Mouse (Mus musculus) left cerebral cortex, postnatal 4 days (tissue): ENCODE measurements around the gene H2-M10.1. TPM values are rescaled to one million over a fixed set of nuclear protein-coding genes. Genes with fewer than 3 reads are reported as not detected.
"Not testable (repeated sequence)": the region's sequence is repeated elsewhere in the genome, so short reads cannot be mapped to it uniquely, and the experiment has no call there.

Experiments
- DNase-seq: peaks from one replicate; pipeline ENCODE4 v3.0.0-alpha.2; 2022
- intact Hi-C: fragments of 180-260 bp; cut with DNase I; formaldehyde crosslinking; loops from one replicate; pipeline ENCODE4 v1.15.1; 2025
- total RNA-seq, 2 experiments: library from RNA; stranded (reverse); gene quantifications; 2 replicates each; pipeline ENCODE4 v1.2.3; 2021

H2-M10.1 gene
- not detected for total RNA-seq

DNA sequence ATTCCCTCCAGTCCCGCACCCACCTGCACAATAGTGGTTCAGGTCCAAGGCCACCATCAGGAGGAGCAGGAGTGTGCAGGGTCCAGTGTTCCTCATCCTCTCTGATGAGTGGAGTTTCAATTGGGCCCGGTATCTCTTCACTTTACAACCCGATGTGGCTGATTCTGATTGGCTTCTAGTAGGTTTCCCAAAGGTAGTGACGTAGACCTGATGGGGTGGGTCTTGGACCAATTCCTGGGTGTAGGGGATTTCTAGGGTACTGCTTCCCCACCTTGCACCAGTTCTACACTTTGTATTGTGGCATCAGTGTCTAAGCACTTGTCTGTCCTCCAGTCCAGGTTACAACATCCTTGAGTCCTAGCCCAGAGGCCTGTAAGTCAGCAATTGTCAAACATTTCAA is at the start of gene H2-M10.1:
Gene H2-M10.1 (minus strand): TSS at position 101 of the 400 bp plus-strand sequence.
- no peak for DNase-seq
- intact Hi-C loops = no loop called here

DNA sequence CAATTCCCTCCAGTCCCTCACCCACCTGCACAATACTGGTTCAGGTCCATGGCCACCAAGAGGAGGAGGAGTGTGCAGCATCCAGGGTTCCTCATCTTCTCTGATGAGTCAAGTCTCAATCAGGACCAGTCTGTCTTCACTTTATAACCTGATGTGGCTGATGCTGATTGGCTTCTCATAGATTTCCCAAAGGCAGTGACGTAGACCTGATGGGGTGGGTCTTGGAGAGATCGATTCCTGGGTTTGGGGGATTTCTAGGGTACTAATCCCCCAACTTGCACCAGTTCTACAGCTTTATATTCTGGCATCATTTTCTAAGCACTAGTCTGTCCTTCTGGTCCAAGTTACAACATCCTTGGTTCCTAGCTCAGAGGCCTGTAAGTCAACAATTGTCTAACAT is 42.4 kb upstream of the H2-M10.1 start, which contains the start of gene H2-M10.3:
Gene H2-M10.3 (minus strand): TSS at position 101 of the 400 bp plus-strand sequence.
- intact Hi-C loops, DNase-seq: not testable (repeated sequence)

DNA sequence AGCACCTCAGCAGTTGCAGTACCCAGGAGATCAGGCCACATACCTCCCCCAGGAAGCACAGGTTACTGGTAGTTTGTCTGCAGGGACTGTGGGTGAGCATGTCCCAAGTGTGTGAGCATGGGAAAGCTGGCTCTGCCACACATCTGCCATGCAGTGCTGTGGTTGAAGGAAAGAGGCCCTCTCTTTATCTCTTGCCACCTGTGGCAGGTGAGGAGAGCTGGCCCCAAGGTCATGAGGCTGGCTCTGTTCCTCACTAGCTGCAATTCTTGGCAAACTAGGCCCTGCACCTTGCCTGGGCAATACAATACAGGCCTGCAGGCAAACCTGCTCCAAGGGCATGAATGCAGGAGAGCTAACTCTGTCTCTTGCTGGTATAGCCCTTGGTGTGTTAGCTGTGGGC is 36.4 kb upstream of the H2-M10.1 start:
- intact Hi-C loops, DNase-seq: not testable (repeated sequence)

GRCm38 (mm10) chr17:36357512-36357911 is 31.6 kb upstream of the H2-M10.1 start:
- intact Hi-C loops = loop anchor here (5.0 to 10.0 kb wide), 2 partner anchors 60 to 447 kb away; no protein-coding TSS in a partner anchor
- peak; percentile 39 for DNase-seq

DNA sequence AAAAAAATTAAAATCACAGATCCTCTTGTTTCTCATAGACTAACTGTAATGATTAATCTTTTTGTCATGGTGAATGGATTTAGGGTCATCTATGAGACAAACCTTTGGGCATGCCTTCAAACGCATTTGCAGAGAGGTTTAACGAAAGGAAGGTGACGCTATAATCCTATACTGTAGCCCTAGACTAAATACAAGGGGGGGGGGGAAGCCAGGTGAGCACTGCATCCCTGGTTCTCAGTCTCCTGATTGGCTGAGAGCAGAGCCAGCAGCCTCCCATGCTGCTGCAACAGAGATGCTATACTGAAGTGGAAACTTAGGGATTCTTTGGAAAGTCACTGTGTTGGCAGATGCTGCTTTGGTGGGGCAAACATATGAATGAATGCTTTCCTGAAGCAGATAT is 29.8 kb upstream of the H2-M10.1 start:
- intact Hi-C loops = loop anchor here (5.0 to 10.0 kb wide), 2 partner anchors 62 to 449 kb away; no protein-coding TSS in a partner anchor
- DNase-seq = no peak

DNA sequence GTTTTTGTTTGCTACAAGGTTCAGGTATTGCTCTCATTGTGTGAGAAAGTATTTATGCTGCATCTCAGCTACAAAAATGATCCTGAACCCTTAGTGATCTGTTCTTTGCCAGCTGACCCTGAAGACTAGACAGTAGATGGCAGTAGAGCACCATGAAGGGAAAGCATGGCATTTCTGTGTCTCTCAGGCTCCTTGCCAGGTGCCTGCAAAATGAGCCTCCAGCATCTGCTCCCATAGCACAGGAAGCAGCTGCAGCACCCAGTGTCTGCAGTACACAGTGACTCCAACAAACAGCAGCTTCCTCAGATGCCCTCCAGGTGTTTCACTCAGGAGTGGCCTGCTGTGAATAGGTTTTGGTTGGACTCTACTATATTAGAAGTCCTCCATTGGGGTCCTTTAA is 29.4 kb upstream of the H2-M10.1 start:
- DNase-seq = peak; percentile 80
- intact Hi-C loops = loop anchor here (5.0 to 10.0 kb wide), 2 partner anchors 62 to 449 kb away; no protein-coding TSS in a partner anchor

- intact Hi-C loops = no loop called here
- no peak for DNase-seq
Measured at GRCm38 (mm10) chr17:36315689-36316253, 10.2 kb downstream of the H2-M10.1 start.

DNA sequence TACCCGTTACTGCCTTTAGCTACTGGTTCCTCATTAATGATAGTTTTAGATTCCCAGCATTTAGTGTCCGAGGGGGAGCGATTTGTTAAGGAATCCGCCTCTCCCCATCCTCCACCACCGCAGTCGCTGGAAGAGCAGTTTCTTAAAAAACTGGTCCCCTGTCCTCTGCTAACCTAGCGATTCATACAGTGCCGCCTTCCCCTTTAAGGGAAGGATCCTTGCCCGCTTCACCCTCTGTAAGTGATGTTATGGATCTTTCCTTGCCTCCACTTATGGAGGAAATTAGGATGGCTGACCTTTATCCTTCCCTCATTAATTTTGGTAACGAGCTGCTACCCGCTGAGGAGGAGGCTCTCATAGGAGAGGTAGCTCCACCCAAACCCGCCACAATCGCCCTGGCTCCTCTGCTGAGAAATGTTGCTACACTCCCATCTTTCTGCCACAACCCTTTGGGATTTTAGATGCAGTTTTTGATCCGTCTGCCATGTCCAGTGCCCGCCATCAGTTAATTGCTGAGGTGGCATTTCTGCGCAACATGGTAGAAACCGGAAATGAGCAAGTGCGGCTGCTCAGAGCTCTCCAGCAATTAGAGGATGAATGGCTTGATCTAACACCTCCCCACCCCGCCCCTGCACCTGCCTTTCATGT is 10.8 kb downstream of the H2-M10.1 start:
- peak; percentile 71 for DNase-seq
- intact Hi-C loops = no loop called here

DNA sequence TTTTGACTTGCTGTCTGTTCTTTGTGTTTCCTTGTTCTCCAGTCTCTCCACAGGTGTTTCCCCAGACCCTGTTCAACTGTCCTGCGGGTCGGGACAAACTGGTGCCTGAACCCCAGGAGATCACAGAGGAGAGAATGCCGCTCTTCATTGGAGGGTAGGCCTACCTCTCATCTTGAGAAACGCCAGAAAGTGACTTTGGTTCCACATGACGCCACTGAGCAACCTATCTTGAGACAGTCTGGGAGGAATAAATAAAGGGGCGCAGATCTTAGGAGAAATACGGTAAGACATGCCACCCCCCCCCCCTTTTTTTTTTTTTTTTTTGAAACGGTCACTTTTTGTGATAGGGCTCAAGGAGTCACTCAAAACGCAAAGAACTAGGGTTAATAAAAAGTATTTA is 11.4 kb downstream of the H2-M10.1 start:
- no peak for DNase-seq
- intact Hi-C loops = no loop called here

DNA sequence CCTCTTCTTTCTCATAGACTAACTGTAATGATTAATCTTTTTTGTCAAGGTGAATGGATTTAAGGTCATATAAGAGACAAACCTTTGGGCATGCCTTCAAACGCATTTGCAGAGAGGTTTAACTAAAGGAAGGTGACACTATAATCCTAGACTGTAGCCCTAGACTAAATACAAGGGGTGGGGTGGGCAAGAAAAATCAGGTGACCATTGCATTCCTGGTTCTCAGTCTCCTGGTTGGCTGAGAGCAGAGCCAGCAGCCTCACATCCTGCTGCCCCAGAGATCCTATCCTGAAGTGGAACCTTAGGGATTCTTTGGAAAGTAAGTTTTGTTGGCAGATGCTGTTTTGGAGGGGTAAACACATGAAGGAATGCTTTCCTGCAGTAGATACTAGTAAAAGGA is 16.7 kb downstream of the H2-M10.1 start:
- DNase-seq = no peak
- intact Hi-C loops = no loop called here

- intact Hi-C loops = not testable (repeated sequence)
- peak; percentile 80 for DNase-seq
Measured at GRCm38 (mm10) chr17:36308855-36309254, 17.1 kb downstream of the H2-M10.1 start.

- no peak for DNase-seq
- intact Hi-C loops = no loop called here
Measured at GRCm38 (mm10) chr17:36286390-36286789, 39.6 kb downstream of the H2-M10.1 start, which contains the start of gene H2-M10.2. Gene H2-M10.2 (minus strand): TSS chr17:36286490.

- intact Hi-C loops = no loop called here
- no peak for DNase-seq
Measured at GRCm38 (mm10) chr17:36281521-36282245, 44.3 kb downstream of the H2-M10.1 start.

- DNase-seq = no peak
Measured at GRCm38 (mm10) chr17:36274776-36275175, 51.2 kb downstream of the H2-M10.1 start.

DNA sequence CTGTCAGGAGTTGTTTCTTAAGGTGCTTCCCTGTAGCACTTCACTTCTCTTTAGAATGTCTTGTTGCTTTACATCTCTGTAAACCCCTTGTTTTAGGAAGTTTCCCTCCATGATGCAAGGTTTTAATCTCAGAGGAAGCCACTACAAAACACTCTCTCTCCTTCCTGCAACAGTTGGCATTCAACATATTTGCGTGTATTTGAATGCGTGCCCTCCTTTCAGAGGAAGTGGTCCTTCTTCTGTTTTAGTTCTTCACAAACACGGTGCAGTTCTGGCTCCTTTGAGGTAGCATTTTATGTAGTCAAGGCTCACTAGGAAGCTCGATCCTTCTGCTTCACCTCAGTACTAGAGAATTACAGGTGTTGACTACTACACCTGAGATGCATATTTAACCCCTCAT is 52.2 kb downstream of the H2-M10.1 start:
- intact Hi-C loops = no loop called here
- no peak for DNase-seq

More at GRCm38 (mm10) chr17:36274776-36275175, 51.2 kb downstream of the H2-M10.1 start:
- intact Hi-C loops = no loop called here

Other genes starting within 250 kb of the H2-M10.1 start
- not detected for gene Gm19684, start 204.5 kb downstream of the H2-M10.1 start, total RNA-seq
- gene Gm7030, start 196.7 kb downstream of the H2-M10.1 start, total RNA-seq = not detected
- not detected for gene Gm8909, start 157.6 kb downstream of the H2-M10.1 start, total RNA-seq
- not detected for gene H2-T3, start 135.9 kb downstream of the H2-M10.1 start, total RNA-seq
- 10 to 100 TPM; 55.3 to 58.4 TPM for gene Rpp21, start 68.1 kb downstream of the H2-M10.1 start, total RNA-seq
- 10 to 100 TPM; 25.3 to 26.2 TPM for gene Trim39, start 53.9 kb downstream of the H2-M10.1 start, total RNA-seq
- not detected for gene H2-M10.2, start 39.7 kb downstream of the H2-M10.1 start, total RNA-seq
- gene H2-M10.3, start 42.3 kb upstream of the H2-M10.1 start, total RNA-seq = not detected
- gene H2-M10.4, start 136.2 kb upstream of the H2-M10.1 start, total RNA-seq = not detected
- not detected for gene H2-M11, start 220.9 kb upstream of the H2-M10.1 start, total RNA-seq